Mouse (Mus musculus) adrenal gland, adult 8-10 months (tissue): Measurements from ENCODE around the gene 1700012A03Rik. TPM values are rescaled to one million over a fixed set of nuclear protein-coding genes. Genes with fewer than 3 reads are reported as not detected.

Experiments used
- DNase-seq: peaks from one replicate; pipeline ENCODE4 v3.0.0; 2022
- total RNA-seq, 4 experiments: library from RNA; stranded (reverse); gene quantifications; 2 replicates each; pipeline ENCODE4 v1.2.4; 2022

Gene 1700012A03Rik
- total RNA-seq, 4 experiments from 2014 or later = not detected

DNA sequence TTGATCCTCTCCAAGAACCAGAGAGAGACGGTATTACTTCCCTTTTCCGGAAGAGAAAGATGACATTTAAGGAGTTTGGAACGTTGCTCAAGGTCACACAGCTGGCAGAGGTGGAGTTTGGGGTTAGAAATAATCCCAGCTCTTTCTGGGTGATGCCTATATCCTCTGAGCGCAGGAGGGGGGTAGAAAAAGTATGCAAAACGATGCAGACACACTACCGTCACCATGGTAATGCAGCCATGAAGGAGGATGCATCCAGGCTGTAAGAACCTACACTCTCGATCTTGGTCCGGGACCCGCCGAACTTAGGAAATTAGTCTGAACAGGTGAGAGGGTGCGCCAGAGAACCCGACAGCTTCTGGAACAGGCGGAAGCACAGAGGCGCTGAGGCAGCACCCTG is 43.3 kb downstream of the 1700012A03Rik start:
- no peak for DNase-seq

DNA sequence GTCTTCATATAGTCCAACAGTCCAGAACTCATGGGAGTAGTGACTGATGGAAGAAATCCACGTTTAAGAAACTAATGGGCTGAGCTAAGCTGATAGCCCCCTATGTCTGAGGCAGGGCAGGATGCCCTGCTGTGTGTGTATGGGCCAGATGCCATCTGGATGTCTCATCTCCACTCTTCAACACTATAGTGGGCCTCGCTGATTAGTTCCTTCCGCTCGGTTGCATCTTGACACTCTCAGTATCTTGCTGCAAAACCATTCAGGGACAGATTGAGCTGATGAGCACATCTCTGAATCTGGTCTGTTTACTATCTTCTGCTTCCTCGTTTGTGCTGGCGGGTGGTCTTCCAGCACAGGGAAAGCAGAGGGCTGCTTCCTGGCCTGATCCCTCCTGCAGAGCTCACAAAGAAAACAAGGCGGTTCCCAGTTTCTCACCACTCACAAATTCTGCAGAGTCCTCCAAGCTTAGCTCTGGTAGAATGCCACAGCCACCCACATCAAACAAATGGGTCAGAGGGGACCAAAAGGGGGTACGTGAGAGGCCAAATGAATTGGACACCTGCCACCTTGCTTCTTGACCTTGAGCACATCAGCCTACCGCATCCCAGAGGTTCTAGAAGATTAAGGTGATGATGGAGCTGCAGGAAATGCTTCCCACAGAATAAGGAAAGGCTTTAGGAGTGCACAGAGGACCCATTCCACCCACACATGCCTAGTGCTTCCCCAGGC is 55.7 kb downstream of the 1700012A03Rik start:
- no peak for DNase-seq
